Mouse (Mus musculus): ENCODE results near the gene Ppp2r3c. TPM values are rescaled to one million over a fixed set of nuclear protein-coding genes. Genes with fewer than 3 reads are reported as not detected.

Ppp2r3c gene
- 10 to 100 TPM; 25.0 to 26.9 TPM for total RNA-seq (2023)

DNA sequence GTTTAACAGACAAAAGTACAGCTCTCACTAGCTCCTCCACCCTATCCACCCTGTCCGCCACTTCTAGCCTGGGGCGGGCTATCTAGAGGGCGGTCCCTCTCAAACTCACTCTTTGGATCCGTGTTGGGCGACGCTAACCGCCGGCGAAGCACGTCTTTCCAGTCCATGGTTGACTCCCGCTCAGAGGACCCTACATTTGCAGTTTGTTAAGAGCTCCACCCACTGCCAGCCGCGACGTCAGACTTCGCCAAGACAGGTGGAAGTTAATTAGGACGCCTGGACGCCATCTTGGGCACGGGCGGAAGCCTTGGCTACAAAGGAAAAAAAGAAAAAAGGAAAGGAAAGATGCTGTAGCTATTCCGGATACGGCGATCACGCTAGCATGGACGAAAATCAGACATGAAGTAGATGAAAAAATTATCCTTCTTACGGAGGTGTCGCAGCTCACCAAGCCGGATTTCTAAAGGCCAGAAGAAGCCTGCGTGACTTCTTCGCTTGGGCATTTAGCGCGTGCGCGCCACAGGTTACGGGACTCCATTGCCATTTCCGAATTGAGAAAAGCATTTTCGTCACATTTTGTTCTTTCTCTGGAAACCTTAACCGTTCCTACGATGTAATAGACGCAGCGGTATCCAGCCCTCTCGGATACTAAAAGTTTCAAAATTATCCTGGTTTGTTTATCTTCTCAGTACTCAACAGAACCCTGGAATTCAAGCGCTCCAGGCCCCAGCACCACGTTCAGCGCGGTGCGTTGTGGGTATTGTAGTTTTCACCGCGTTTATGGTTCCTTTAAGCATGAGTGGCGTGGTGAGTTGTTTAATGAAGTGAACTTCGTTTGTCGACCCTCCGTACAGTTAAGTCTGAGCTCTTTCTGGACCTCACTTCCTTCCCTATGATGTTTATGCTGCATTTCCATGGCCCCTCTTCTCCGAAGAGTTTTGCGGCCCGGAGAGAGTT, at the start of gene Ppp2r3c:
Ppp2r3c (minus strand) TSS at position 514 of the 957 bp plus-strand sequence.

DNA sequence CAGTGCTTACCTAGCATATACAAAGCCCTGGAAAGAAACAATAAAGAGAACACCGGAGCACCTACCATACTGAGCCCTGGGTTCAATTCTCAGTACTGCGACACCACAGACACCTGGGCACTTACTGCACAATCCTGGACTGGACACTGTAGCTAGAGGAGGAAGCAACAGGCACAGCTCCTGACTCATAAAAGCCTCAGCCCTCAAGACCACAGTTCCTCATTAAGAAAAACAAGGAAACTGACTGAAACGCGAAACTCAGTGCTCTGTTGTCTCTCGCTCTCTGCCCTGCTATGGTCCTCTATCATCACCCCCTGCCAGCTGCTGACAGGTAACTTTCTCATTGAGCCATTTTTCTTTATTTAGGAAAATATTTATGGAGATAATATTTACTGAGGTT, 3.5 kb downstream of the Ppp2r3c start, which contains the start of gene 1110008L16Rik:
1110008L16Rik (plus strand) TSS at position 242 of the 400 bp plus-strand sequence.

DNA sequence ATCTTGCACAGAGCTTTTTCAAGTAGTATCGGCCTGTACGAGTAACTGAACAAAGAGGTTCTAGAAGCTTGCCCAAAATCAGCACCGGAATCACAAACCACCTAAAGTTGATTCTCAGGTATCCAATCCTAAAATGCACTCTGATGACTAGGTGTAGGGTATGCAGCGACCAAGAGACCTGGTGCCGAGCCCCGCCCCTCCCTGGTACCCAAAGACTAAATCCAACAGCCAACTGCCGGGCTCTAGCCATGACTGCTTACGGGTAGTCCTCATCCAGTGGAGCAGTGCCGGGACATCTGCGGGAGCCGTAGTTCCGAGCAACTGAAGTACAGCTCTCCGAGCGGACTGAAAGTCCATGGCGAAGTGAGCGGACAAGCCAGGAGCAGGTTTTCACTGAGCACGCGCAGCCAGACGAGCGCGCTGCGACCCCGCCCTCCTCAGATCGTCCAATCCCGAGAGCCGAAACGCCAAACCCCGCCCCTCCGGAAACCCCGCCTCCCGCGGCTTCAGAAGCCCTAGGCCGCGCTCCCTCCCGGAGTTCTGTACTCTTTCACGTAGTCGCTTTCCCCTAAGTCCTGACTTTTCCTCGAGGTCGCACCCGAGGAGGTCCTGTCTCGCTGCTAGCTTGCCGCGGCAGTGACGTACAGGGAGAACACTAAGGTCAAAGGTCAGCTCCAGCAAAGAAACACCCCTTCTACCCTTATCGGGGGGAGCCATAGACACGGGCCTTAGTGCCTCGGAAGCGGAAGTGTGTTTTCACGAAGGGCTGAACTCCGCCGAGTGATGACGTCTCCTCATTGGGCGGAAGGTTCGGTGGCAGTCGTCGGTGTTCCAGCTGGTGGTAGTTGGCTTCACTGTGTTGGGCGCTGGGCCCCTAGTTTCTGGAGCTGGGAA, 72.9 kb downstream of the Ppp2r3c start, which contains the start of gene Srp54c:
Srp54c (plus strand) TSS at position 543 of the 894 bp plus-strand sequence.

Other genes with a start within 250 kb of the Ppp2r3c start
- gene 2700097O09Rik, start 222.9 kb downstream of the Ppp2r3c start, total RNA-seq (2023) = 10 to 100 TPM; 10.3 to 12.7 TPM
- 10 to 100 TPM; 57.3 to 61.0 TPM for gene Srp54a, start 222.7 kb downstream of the Ppp2r3c start, total RNA-seq (2023)
- 1 to 10 TPM in 1 of 2 experiments, not detected in 1; 9.0 TPM for gene Fam177a, start 178.5 kb downstream of the Ppp2r3c start, total RNA-seq (2023)
- gene Srp54b, start 147.9 kb downstream of the Ppp2r3c start, total RNA-seq (2023) = 10 to 100 TPM; 23.3 to 25.3 TPM
- 10 to 100 TPM; 11.5 to 21.2 TPM for gene 1700047I17Rik2, start 103.4 kb downstream of the Ppp2r3c start, total RNA-seq (2023)
- 10 to 100 TPM; 17.9 to 20.3 TPM for gene Srp54c, start 72.8 kb downstream of the Ppp2r3c start, total RNA-seq (2023)
- 1 to 10 TPM; 9.3 to 9.5 TPM for gene 1110008L16Rik, start 3.4 kb downstream of the Ppp2r3c start, total RNA-seq (2023)
- 100 to 1,000 TPM; 109 TPM for gene Psma6, start 81.2 kb upstream of the Ppp2r3c start, total RNA-seq (2023)
- gene Nfkbia, start 189.6 kb upstream of the Ppp2r3c start, total RNA-seq (2023) = 100 to 1,000 TPM; 233 to 325 TPM

All from T-cell, adult 66 days (primary cell).